Mouse (Mus musculus): ENCODE measurements around the gene B430305J03Rik.

Gene B430305J03Rik

GRCm38 (mm10) chr3:61365779-61366373 is at the start of gene B430305J03Rik:
Gene B430305J03Rik (minus strand): TSS chr3:61365951.
- TF ChIP-seq CTCF (conservative IDR thresholded peaks at IDR 0.05; ENCODE audit: low read length) (no peak), POU5F1 (IDR thresholded peaks at IDR 0.05; ENCODE audit: borderline replicate concordance, low read length) (no peak), NANOG (IDR thresholded peaks at IDR 0.05; ENCODE audit: borderline replicate concordance, low read length) (no peak)
- peak within 1 kb of the TSS; percentile 96 for H3K4me3 ChIP-seq (replicated peaks; ENCODE audit: low read length)
- peaks cover 36% of the 10 kb centered on the region for H3K4me1 ChIP-seq (replicated peaks; ENCODE audit: low read depth, low read length)
- peaks cover 8% of the 10 kb centered on the region; the same call in 1 of the 2 replicates for H3K27me3 ChIP-seq (ENCODE audit: insufficient read depth, low read length)
- 0 out of 2 replicates have a peak, but pooled peaks cover 9% of the 10 kb centered on the region for H3K36me3 ChIP-seq (ENCODE audit: insufficient read depth, low read length)
- H3K9me3 ChIP-seq (ENCODE audit: low read length), result no peaks in the 10 kb centered on the region

GRCm38 (mm10) chr3:61409683-61410082 is 43.9 kb upstream of the B430305J03Rik start:
- no peaks in the 10 kb centered on the region for H3K4me1 ChIP-seq (replicated peaks; ENCODE audit: low read depth, low read length)

DNA sequence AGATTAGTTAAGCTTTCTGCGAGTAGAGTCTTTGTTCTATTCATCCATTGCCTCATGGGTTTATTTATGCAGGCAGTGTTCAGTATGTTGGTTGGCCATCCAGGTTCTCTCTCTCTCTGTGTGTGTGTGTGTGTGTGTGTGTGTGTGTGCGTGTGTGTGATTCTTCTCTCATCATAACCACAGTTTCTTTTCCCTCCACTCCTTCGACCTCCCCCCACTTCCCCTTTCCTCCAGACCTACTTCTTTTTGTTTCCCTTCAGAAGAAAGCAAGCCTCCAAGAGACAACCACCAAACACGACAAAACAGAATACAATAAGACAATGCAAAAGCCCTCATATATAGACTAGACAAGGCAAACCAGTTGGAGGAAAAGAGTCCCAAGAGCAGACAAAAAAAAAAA is 41.2 kb upstream of the B430305J03Rik start:
- no peaks in the 10 kb centered on the region for H3K27me3 ChIP-seq (ENCODE audit: insufficient read depth, low read length)
- no peak overlapping the region for H3K4me3 ChIP-seq (replicated peaks; ENCODE audit: low read length)
- H3K9me3 ChIP-seq (ENCODE audit: low read length), result peaks cover 6% of the 10 kb centered on the region
- peaks cover 6% of the 10 kb centered on the region for H3K4me1 ChIP-seq (replicated peaks; ENCODE audit: low read depth, low read length)
- no peaks in the 10 kb centered on the region for H3K36me3 ChIP-seq (ENCODE audit: insufficient read depth, low read length)
- TF ChIP-seq POU5F1 (IDR thresholded peaks at IDR 0.05; ENCODE audit: borderline replicate concordance, low read length) (no peak), NANOG (IDR thresholded peaks at IDR 0.05; ENCODE audit: borderline replicate concordance, low read length) (no peak), CTCF (conservative IDR thresholded peaks at IDR 0.05; ENCODE audit: low read length) (no peak)

More at GRCm38 (mm10) chr3:61409683-61410082, 43.9 kb upstream of the B430305J03Rik start:
- H3K9me3 ChIP-seq (ENCODE audit: low read length), result peaks cover 6% of the 10 kb centered on the region
- TF ChIP-seq CTCF (conservative IDR thresholded peaks at IDR 0.05; ENCODE audit: low read length) (no peak), POU5F1 (IDR thresholded peaks at IDR 0.05; ENCODE audit: borderline replicate concordance, low read length) (no peak), NANOG (IDR thresholded peaks at IDR 0.05; ENCODE audit: borderline replicate concordance, low read length) (no peak)
- H3K27me3 ChIP-seq (ENCODE audit: insufficient read depth, low read length), result no peaks in the 10 kb centered on the region
- H3K36me3 ChIP-seq (ENCODE audit: insufficient read depth, low read length), result no peaks in the 10 kb centered on the region
- H3K4me3 ChIP-seq (replicated peaks; ENCODE audit: low read length), result no peak overlapping the region

DNA sequence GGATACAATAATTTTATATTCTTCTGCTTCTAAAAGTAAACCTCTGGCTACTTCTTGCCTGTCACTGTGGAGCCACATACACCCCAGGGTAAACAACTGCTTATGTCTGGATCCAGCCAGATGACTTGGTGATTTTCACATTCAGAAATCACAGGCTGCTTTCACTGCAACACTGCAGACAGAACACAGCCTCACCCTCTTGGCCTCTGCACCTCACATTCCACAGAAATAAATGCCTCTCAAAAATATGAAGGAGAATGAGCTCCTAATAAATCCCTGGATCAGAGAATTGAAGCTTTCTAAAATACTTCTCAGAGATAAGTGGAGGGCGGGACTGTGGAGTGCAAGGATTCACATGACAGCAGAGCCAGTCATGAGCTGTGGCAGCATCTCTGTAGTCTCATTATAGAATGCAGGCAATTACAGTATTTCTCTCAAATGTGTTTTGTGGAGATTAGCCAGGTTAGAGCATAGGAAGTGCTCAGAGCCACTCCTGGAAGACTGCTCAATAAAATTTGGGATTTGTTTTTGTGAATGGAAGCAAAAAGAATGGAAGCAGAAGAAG is 35.2 kb upstream of the B430305J03Rik start:
- TF ChIP-seq POU5F1 (IDR thresholded peaks at IDR 0.05; ENCODE audit: borderline replicate concordance, low read length) (no peak), NANOG (IDR thresholded peaks at IDR 0.05; ENCODE audit: borderline replicate concordance, low read length) (no peak), CTCF (conservative IDR thresholded peaks at IDR 0.05; ENCODE audit: low read length) (no peak)
- Histone ChIP-seq H3K4me3 (replicated peaks; ENCODE audit: low read length) (no peak overlapping the region), H3K36me3 (ENCODE audit: insufficient read depth, low read length) (no peaks in the 10 kb centered on the region), H3K9me3 (ENCODE audit: low read length) (no peaks in the 10 kb centered on the region), H3K4me1 (replicated peaks; ENCODE audit: low read depth, low read length) (peaks cover 6% of the 10 kb centered on the region), H3K27me3 (ENCODE audit: insufficient read depth, low read length) (no peaks in the 10 kb centered on the region)

DNA sequence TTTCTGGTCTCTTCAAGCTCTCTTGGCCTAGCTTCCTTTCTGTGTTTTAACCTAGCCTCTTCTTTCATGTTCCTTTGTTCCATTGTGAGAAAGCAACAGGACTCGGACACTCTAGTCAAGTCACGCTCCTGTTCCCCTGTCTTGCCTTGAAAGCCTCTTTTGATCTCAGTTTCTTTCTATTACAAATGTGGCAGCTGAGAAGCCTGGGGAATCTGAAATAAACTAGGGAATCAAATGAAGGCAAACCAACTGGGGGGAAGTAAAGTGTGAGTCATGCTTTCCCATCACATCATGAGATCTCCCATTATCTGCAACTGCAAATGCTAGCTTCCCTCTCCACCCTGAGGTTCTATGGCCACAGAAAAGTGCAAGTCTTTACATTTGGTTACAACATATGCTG is 31.0 kb upstream of the B430305J03Rik start:
- H3K9me3 ChIP-seq (ENCODE audit: low read length), result no peaks in the 10 kb centered on the region
- H3K4me3 ChIP-seq (replicated peaks; ENCODE audit: low read length), result no peak overlapping the region
- H3K4me1 ChIP-seq (replicated peaks; ENCODE audit: low read depth, low read length), result peaks cover 8% of the 10 kb centered on the region
- TF ChIP-seq CTCF (conservative IDR thresholded peaks at IDR 0.05; ENCODE audit: low read length) (no peak), POU5F1 (IDR thresholded peaks at IDR 0.05; ENCODE audit: borderline replicate concordance, low read length) (no peak), NANOG (IDR thresholded peaks at IDR 0.05; ENCODE audit: borderline replicate concordance, low read length) (no peak)
- no peaks in the 10 kb centered on the region for H3K27me3 ChIP-seq (ENCODE audit: insufficient read depth, low read length)
- no peaks in the 10 kb centered on the region for H3K36me3 ChIP-seq (ENCODE audit: insufficient read depth, low read length)

- TF ChIP-seq CTCF (conservative IDR thresholded peaks at IDR 0.05; ENCODE audit: low read length) (no peak), POU5F1 (IDR thresholded peaks at IDR 0.05; ENCODE audit: borderline replicate concordance, low read length) (no peak), NANOG (IDR thresholded peaks at IDR 0.05; ENCODE audit: borderline replicate concordance, low read length) (no peak)
- Histone ChIP-seq H3K4me3 (replicated peaks; ENCODE audit: low read length) (no peak overlapping the region), H3K36me3 (ENCODE audit: insufficient read depth, low read length) (no peaks in the 10 kb centered on the region), H3K4me1 (replicated peaks; ENCODE audit: low read depth, low read length) (peaks cover 13% of the 10 kb centered on the region), H3K27me3 (ENCODE audit: insufficient read depth, low read length) (no peaks in the 10 kb centered on the region), H3K9me3 (ENCODE audit: low read length) (no peaks in the 10 kb centered on the region)
Observed at GRCm38 (mm10) chr3:61395382-61395781, 29.6 kb upstream of the B430305J03Rik start.

GRCm38 (mm10) chr3:61393520-61393919 is 27.8 kb upstream of the B430305J03Rik start:
- Histone ChIP-seq H3K4me3 (replicated peaks; ENCODE audit: low read length) (no peak overlapping the region), H3K36me3 (ENCODE audit: insufficient read depth, low read length) (no peaks in the 10 kb centered on the region), H3K27me3 (ENCODE audit: insufficient read depth, low read length) (no peaks in the 10 kb centered on the region), H3K4me1 (replicated peaks; ENCODE audit: low read depth, low read length) (peaks cover 13% of the 10 kb centered on the region), H3K9me3 (ENCODE audit: low read length) (no peaks in the 10 kb centered on the region)
- TF ChIP-seq NANOG (IDR thresholded peaks at IDR 0.05; ENCODE audit: borderline replicate concordance, low read length) (no peak), CTCF (conservative IDR thresholded peaks at IDR 0.05; ENCODE audit: low read length) (no peak), POU5F1 (IDR thresholded peaks at IDR 0.05; ENCODE audit: borderline replicate concordance, low read length) (no peak)

DNA sequence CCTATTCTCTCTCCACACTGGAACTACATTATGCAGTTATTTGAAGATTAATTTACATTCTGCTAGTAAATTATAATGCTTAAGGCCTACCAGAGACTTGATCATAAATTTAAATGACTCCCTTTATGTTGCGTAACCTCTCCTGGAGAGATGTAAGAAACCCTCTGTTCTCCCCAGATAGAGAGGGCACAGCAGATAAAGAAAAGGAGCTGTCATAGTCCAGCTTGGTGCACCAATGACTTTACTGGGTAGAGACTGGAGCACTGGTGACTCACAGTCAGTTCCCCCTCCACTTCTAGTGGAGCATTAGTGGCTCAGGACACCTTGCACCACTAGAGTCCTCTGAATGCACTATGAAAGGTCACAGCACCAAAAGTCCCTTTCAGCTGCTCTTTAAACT is 27.1 kb upstream of the B430305J03Rik start:
- TF ChIP-seq NANOG (IDR thresholded peaks at IDR 0.05; ENCODE audit: borderline replicate concordance, low read length), result no peak
- no peak for TF ChIP-seq CTCF (conservative IDR thresholded peaks at IDR 0.05; ENCODE audit: low read length)
- no peak for TF ChIP-seq POU5F1 (IDR thresholded peaks at IDR 0.05; ENCODE audit: borderline replicate concordance, low read length)
- H3K4me1 ChIP-seq (replicated peaks; ENCODE audit: low read depth, low read length), result peaks cover 13% of the 10 kb centered on the region
- no peaks in the 10 kb centered on the region for H3K36me3 ChIP-seq (ENCODE audit: insufficient read depth, low read length)
- no peaks in the 10 kb centered on the region for H3K27me3 ChIP-seq (ENCODE audit: insufficient read depth, low read length)
- no peak overlapping the region for H3K4me3 ChIP-seq (replicated peaks; ENCODE audit: low read length)
- H3K9me3 ChIP-seq (ENCODE audit: low read length), result no peaks in the 10 kb centered on the region
